Mouse (Mus musculus) midbrain, embryonic 16.5 days (tissue): ENCODE measurements around the gene Uck1. TPM values are rescaled to one million over a fixed set of nuclear protein-coding genes. Genes with fewer than 3 reads are reported as not detected.
A peak's percentile ranks its signal among the peaks of the same experiment; 100 is the strongest.

Experiments
- ATAC-seq: fragments of 200-750 bp; cut with Nextera tagmentation; 2 replicates; pipeline ENCODE4 v1.8.0; 2017; ENCODE audit warnings: moderate TSS enrichment
- H3K27ac ChIP-seq: fragments of 300-500 bp; sonication (generic); 2 replicates; pipeline ENCODE4 v1.5.1; 2014; ENCODE audit warnings: mild to moderate bottlenecking, low read length, mixed read lengths
- H3K27me3 ChIP-seq: fragments of 300-500 bp; sonication (generic); 2 replicates; pipeline ENCODE4 v1.6.1; 2014; ENCODE audit warnings: low read depth, low read length, mixed read lengths; ENCODE audit not compliant: control insufficient read depth, insufficient read depth
- H3K36me3 ChIP-seq: fragments of 300-500 bp; sonication (generic); 2 replicates; pipeline ENCODE4 v1.6.1; 2014; ENCODE audit warnings: mild to moderate bottlenecking, low read length, moderate library complexity, mixed read lengths; ENCODE audit not compliant: control insufficient read depth, insufficient read depth
- H3K4me1 ChIP-seq: fragments of 300-500 bp; sonication (generic); 2 replicates; pipeline ENCODE4 v1.6.1; 2014; ENCODE audit warnings: mild to moderate bottlenecking, low read length, mixed read lengths; ENCODE audit not compliant: control insufficient read depth, insufficient read depth
- H3K4me2 ChIP-seq: fragments of 300-500 bp; sonication (generic); 2 replicates; pipeline ENCODE4 v1.6.1; 2014; ENCODE audit warnings: mild to moderate bottlenecking, low read length, mixed read lengths
- H3K4me3 ChIP-seq: fragments of 300-500 bp; sonication (generic); 2 replicates; pipeline ENCODE4 v1.5.1; 2014; ENCODE audit warnings: low read depth, mild to moderate bottlenecking, low read length, moderate library complexity, mixed read lengths
- H3K9ac ChIP-seq: fragments of 300-500 bp; sonication (generic); 2 replicates; pipeline ENCODE4 v1.6.1; 2014; ENCODE audit warnings: low read depth, low read length, mixed read lengths
- H3K9me3 ChIP-seq: fragments of 300-500 bp; sonication (generic); replicated peaks from 2 replicates; pipeline ENCODE4 v1.6.1; 2014; ENCODE audit warnings: mild to moderate bottlenecking, low read length, mixed read lengths; ENCODE audit not compliant: control insufficient read depth, poor library complexity, severe bottlenecking
- WGBS: fragments of 180-500 bp; shearing (Covaris S2); extraction: QIAGEN DNeasy Blood & Tissue Kit; methylation state at CpG from one replicate; pipeline ENCODE4 v1.1.7; 2014; 5-methylcytosine and 5-hydroxymethylcytosine counted together
- polyA plus RNA-seq: library from polyadenylated mRNA; unstranded; fragments of >200 nt; fragmentation: Nextera tagmentation; extraction: Ambion mirVana; gene quantifications from 2 replicates; pipeline ENCODE4 v1.2.1, GENCODE M21; 2015

Uck1 gene
- polyA plus RNA-seq, 1 experiment from 2014 or later: 107 TPM

GRCm38 (mm10) chr2:32282727-32283126, 22.8 kb upstream of the Uck1 start:
- Histone ChIP-seq H3K4me3 (no peak overlapping the region), H3K27ac (no peak overlapping the region), H3K4me1 (peaks cover 12% of the 10 kb centered on the region), H3K27me3 (no peaks in the 10 kb centered on the region), H3K9me3 (no peaks in the 10 kb centered on the region), H3K36me3 (peaks cover 32% of the 10 kb centered on the region), H3K4me2 (no peak overlapping the region), H3K9ac (no peak overlapping the region)
- ATAC-seq: no peak
- WGBS: 93% methylated on average over 1 of the region's 1 CpGs

GRCm38 (mm10) chr2:32282289-32282688, 22.3 kb upstream of the Uck1 start:
- WGBS: 96% methylated on average over 2 of the region's 2 CpGs
- H3K4me2 ChIP-seq: no peak overlapping the region
- no peaks in the 10 kb centered on the region for H3K27me3 ChIP-seq
- no peak overlapping the region for H3K9ac ChIP-seq
- H3K9me3 ChIP-seq: no peaks in the 10 kb centered on the region
- H3K4me1 ChIP-seq: peaks cover 12% of the 10 kb centered on the region
- H3K4me3 ChIP-seq: no peak overlapping the region
- H3K27ac ChIP-seq: no peak overlapping the region
- peaks cover 34% of the 10 kb centered on the region for H3K36me3 ChIP-seq
- no peak for ATAC-seq

DNA sequence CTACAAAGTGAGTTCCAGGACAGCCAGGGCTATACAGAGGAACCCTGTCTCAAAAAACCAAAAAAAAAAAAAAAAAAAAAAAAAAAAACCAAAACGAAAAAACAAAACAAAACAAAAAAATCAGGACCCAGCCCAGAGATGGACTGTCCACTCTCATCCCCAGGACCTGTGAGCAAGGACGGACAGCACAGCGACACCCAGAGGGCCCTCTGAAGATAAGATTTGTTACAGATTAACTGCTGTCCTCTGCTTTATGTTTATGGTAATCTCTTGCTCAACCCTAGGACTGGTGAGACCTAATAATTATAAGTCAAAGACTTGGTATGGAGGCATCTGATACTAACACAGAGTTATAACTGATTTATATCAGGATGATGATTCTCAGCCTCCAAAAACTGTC, 15.9 kb upstream of the Uck1 start:
- no peaks in the 10 kb centered on the region for H3K4me1 ChIP-seq
- H3K4me2 ChIP-seq: no peak overlapping the region
- no peak for ATAC-seq
- H3K9ac ChIP-seq: no peak overlapping the region
- no peaks in the 10 kb centered on the region for H3K9me3 ChIP-seq
- no peak overlapping the region for H3K4me3 ChIP-seq
- H3K27me3 ChIP-seq: no peaks in the 10 kb centered on the region
- no peak overlapping the region for H3K27ac ChIP-seq
- 73% methylated on average over 3 of the region's 3 CpGs for WGBS
- peaks cover 24% of the 10 kb centered on the region for H3K36me3 ChIP-seq

GRCm38 (mm10) chr2:32260635-32261034, 676 bp upstream of the Uck1 start:
- Histone ChIP-seq H3K4me2 (no peak overlapping the region; the same call in 1 of the 2 replicates), H3K9me3 (no peaks in the 10 kb centered on the region)
- WGBS: 26% methylated on average over 4 of the region's 4 CpGs

DNA sequence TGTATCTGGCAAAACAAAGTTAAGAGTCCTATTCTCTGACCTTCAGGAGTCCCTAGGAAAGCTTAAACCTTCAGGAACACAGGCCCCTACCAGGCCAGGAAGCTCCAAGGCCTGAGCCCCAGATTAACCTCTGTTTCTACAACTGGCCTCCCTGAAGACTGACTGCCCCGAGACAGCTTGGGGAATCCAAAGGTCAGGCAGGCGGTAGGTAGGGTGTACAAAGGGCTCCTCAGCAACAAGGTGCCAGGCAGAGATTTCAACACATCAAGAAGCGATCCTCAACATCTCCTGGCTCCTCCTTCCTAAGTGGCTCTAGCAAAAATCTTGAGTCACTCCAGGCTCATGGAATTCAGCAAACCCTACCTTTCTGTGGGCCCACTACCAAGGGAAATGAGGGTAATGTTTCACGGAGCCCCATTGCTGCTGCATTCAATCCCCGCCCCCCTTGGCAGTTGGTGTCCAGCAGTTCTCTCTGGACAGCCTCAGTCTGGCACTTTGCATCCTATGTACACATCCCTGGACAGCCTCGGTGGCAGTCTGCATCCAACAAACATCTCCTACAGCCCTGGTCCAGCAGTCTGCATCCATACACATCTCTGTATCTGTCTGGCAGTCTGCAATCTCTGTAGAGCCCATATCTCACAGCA, 949 bp downstream of the Uck1 start:
- Histone ChIP-seq H3K36me3 (peaks cover 23% of the 10 kb centered on the region), H3K4me2 (peak overlapping the region; percentile 71), H3K27me3 (no peaks in the 10 kb centered on the region), H3K4me1 (peaks cover 8% of the 10 kb centered on the region), H3K27ac (no peak overlapping the region), H3K9me3 (no peaks in the 10 kb centered on the region), H3K9ac (peak overlapping the region; percentile 86), H3K4me3 (peak overlapping the region; percentile 89)
- WGBS: 57% methylated on average over 6 of the region's 6 CpGs
- 0 out of 2 replicates have a peak, but pooled peaks have one; percentile 5 for ATAC-seq

More at GRCm38 (mm10) chr2:32260635-32261034, 676 bp upstream of the Uck1 start:
- H3K9ac ChIP-seq: no peak overlapping the region
- no peak overlapping the region; the same call in 1 of the 2 replicates for H3K4me3 ChIP-seq
- peaks cover 8% of the 10 kb centered on the region for H3K4me1 ChIP-seq
- no peaks in the 10 kb centered on the region for H3K27me3 ChIP-seq
- peak; percentile 15; the same call in 1 of the 2 replicates for ATAC-seq
- H3K36me3 ChIP-seq: peaks cover 15% of the 10 kb centered on the region
- no peak overlapping the region for H3K27ac ChIP-seq

- no peak for ATAC-seq
- Histone ChIP-seq H3K4me1 (peaks cover 8% of the 10 kb centered on the region), H3K9me3 (no peaks in the 10 kb centered on the region), H3K27me3 (no peaks in the 10 kb centered on the region), H3K4me2 (no peak overlapping the region), H3K27ac (no peak overlapping the region), H3K36me3 (peaks cover 38% of the 10 kb centered on the region), H3K9ac (no peak overlapping the region), H3K4me3 (no peak overlapping the region)
- WGBS: 93% methylated on average over 11 of the region's 11 CpGs
These were observed 3.7 kb downstream of the Uck1 start for GRCm38 (mm10) chr2:32256273-32256672.

DNA sequence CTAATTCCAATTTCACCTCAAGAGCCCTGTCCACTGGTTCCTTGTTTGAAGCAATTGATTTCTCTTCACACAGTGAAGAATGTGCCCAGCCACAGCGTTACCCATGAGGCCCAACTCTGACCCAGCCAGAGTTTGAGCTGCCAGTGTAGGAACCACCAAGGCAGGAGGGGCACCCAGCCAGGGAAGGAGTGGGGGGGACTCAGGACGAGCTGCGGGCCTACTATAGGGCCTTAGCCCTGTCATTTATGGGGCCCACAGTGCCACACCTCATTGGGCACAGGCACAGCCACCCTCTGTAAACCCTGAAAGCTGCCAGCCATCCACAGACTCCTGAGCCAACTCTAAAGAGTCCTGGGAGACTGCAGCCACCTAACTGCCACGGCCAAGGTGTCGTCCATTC, 5.4 kb downstream of the Uck1 start:
- Histone ChIP-seq H3K4me1 (peaks cover 8% of the 10 kb centered on the region), H3K36me3 (peaks cover 44% of the 10 kb centered on the region), H3K27me3 (no peaks in the 10 kb centered on the region), H3K9me3 (no peaks in the 10 kb centered on the region), H3K4me3 (no peak overlapping the region), H3K27ac (no peak overlapping the region), H3K9ac (no peak overlapping the region), H3K4me2 (no peak overlapping the region)
- ATAC-seq: no peak
- WGBS: 90% methylated on average over 5 of the region's 5 CpGs

DNA sequence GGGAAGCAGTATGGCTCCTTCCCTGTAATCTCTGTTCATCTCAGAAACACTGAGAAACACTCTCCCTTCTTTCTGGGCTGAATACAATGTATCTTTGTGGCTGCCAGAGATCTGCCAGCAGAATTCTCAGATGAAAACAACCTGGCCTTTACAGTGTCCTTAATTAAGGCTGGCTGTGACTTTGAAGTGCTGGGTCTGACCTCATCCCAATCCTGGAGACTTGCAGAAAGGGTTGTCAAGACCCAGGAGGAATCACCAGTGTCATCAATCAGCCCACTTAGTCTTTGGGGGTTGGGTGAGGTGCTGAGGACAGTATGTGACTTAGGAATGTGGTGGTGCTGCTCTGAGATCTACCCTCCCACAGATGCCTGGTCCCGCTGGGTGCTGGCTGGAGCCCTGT, 6.6 kb downstream of the Uck1 start:
- H3K9me3 ChIP-seq: no peaks in the 10 kb centered on the region
- no peak overlapping the region for H3K27ac ChIP-seq
- no peak for ATAC-seq
- no peak overlapping the region for H3K9ac ChIP-seq
- no peaks in the 10 kb centered on the region for H3K27me3 ChIP-seq
- 100% methylated on average over 1 of the region's 1 CpGs for WGBS
- no peak overlapping the region for H3K4me2 ChIP-seq
- H3K4me3 ChIP-seq: no peak overlapping the region
- H3K4me1 ChIP-seq: no peaks in the 10 kb centered on the region
- H3K36me3 ChIP-seq: peaks cover 44% of the 10 kb centered on the region

DNA sequence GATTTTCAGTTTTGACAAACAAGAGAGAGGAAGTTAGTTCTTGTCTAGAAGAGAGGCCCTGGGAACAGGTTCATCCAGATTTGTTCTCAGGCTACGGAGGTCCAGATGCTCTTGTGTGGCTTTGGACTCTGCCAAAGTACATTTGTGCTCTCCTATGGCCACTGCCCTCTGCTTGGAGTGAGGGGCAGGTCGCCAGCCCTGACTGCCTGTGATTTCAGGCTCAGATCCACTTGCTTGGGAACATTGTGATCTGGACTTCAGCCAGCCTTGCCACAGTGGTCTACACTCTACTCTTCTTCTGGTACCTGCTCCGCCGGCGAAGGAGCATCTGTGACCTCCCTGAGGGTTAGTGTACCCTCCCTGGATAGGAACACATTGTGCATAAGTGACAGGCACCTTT, 7.3 kb downstream of the Uck1 start:
- Histone ChIP-seq H3K9ac (no peak overlapping the region), H3K9me3 (no peaks in the 10 kb centered on the region), H3K27me3 (no peaks in the 10 kb centered on the region), H3K27ac (no peak overlapping the region), H3K4me1 (no peaks in the 10 kb centered on the region), H3K4me2 (no peak overlapping the region), H3K4me3 (no peak overlapping the region), H3K36me3 (peaks cover 48% of the 10 kb centered on the region)
- no peak for ATAC-seq
- WGBS: 92% methylated on average over 5 of the region's 5 CpGs
